Mouse (Mus musculus) liver, postnatal 0 days (tissue): ENCODE data around the gene Gstp3. TPM values are rescaled to one million over a fixed set of nuclear protein-coding genes. Genes with fewer than 3 reads are reported as not detected.

Experiments
- ATAC-seq: fragments of 200-750 bp; cut with Nextera tagmentation; 2 replicates; pipeline ENCODE4 v1.8.0; 2017; ENCODE audit warnings: mild to moderate bottlenecking, moderate library complexity
- DNase-seq: peaks from one replicate; pipeline ENCODE4 v3.0.0-alpha.2; 2016
- H3K27ac ChIP-seq: fragments of 300-500 bp; sonication (generic); 2 replicates; pipeline ENCODE4 v1.5.1; 2014; ENCODE audit warnings: antibody characterized with exemption, moderate library complexity, mild to moderate bottlenecking, low read depth
- H3K27me3 ChIP-seq: fragments of 300-500 bp; sonication (generic); 2 replicates; pipeline ENCODE4 v1.6.1; 2014; ENCODE audit warnings: low read length, control low read depth, mixed read lengths; ENCODE audit not compliant: insufficient read depth
- H3K36me3 ChIP-seq: fragments of 300-500 bp; sonication (generic); replicated peaks from 2 replicates; pipeline ENCODE4 v1.6.1; 2014; ENCODE audit warnings: mild to moderate bottlenecking, control low read depth, low read length, moderate library complexity, mixed read lengths; ENCODE audit not compliant: insufficient read depth
- H3K4me1 ChIP-seq: fragments of 300-500 bp; sonication (generic); 2 replicates; pipeline ENCODE4 v1.6.1; 2014; ENCODE audit warnings: antibody characterized with exemption, mild to moderate bottlenecking, control low read depth; ENCODE audit not compliant: insufficient read depth
- H3K4me2 ChIP-seq: fragments of 300-500 bp; sonication (generic); 2 replicates; pipeline ENCODE4 v1.6.1; 2014; ENCODE audit warnings: low read depth, mild to moderate bottlenecking, low read length, moderate library complexity, mixed read lengths
- H3K4me3 ChIP-seq: fragments of 300-500 bp; sonication (generic); 2 replicates; pipeline ENCODE4 v1.5.1; 2014; ENCODE audit warnings: low read depth, low read length
- H3K9ac ChIP-seq: fragments of 300-500 bp; sonication (generic); replicated peaks from 2 replicates; pipeline ENCODE4 v1.6.1; 2014; ENCODE audit warnings: mild to moderate bottlenecking, moderate library complexity
- H3K9me3 ChIP-seq: fragments of 300-500 bp; sonication (generic); 2 replicates; pipeline ENCODE4 v1.6.1; 2016; ENCODE audit warnings: mild to moderate bottlenecking, control low read depth, low read length, mixed read lengths
- CTCF ChIP-seq: sonication (generic); IDR thresholded peaks from 2 replicates; pipeline ENCODE4 v1.5.1; 2016; ENCODE audit warnings: antibody characterized with exemption, low read depth
- EP300 ChIP-seq: IDR thresholded peaks from 2 replicates; pipeline ENCODE4 v1.6.1; 2016; ENCODE audit warnings: antibody characterized with exemption, low read depth, mild to moderate bottlenecking
- WGBS: fragments of 180-500 bp; shearing (Covaris S2); extraction: QIAGEN DNeasy Blood & Tissue Kit; methylation state at CpG from one replicate; pipeline ENCODE4 v1.1.7; 2014; ENCODE audit not compliant: insufficient replicate concordance; 5-methylcytosine and 5-hydroxymethylcytosine counted together
- polyA plus RNA-seq: library from polyadenylated mRNA; unstranded; fragments of >200 nt; fragmentation: Nextera tagmentation; extraction: Ambion mirVana; gene quantifications from 2 replicates; pipeline ENCODE4 v1.2.1, GENCODE M21; 2015

The Gstp3 gene
- polyA plus RNA-seq, 1 experiment from 2014 or later = 64.5 TPM

GRCm38 (mm10) chr19:4098426-4098825 is 39.1 kb upstream of the Gstp3 start:
- Histone ChIP-seq H3K9me3 (no peaks in the 10 kb centered on the region), H3K36me3 (peaks cover 7% of the 10 kb centered on the region), H3K4me3 (peak overlapping the region; percentile 68; the same call in 1 of the 2 replicates), H3K4me2 (peak overlapping the region; percentile 95), H3K27me3 (peaks cover 19% of the 10 kb centered on the region), H3K27ac (peak overlapping the region; percentile 95), H3K4me1 (peaks cover 39% of the 10 kb centered on the region), H3K9ac (peak overlapping the region; percentile 41)
- ATAC-seq (no peak), DNase-seq (peak; percentile 54)
- TF ChIP-seq CTCF = no peak
- TF ChIP-seq EP300 = no peak
- 67% methylated on average over 13 of the region's 13 CpGs for WGBS

GRCm38 (mm10) chr19:4097441-4097825 is 38.1 kb upstream of the Gstp3 start:
- H3K27ac ChIP-seq = peak overlapping the region; percentile 95
- peak; percentile 90 for DNase-seq
- peak; percentile 66 for ATAC-seq
- peaks cover 3% of the 10 kb centered on the region for H3K36me3 ChIP-seq
- H3K4me2 ChIP-seq = peak overlapping the region; percentile 95
- 2% methylated on average over 21 of the region's 21 CpGs for WGBS
- peaks cover 39% of the 10 kb centered on the region for H3K4me1 ChIP-seq
- peak overlapping the region; percentile 60 for H3K9ac ChIP-seq
- no peaks in the 10 kb centered on the region for H3K9me3 ChIP-seq
- H3K27me3 ChIP-seq = peaks cover 19% of the 10 kb centered on the region
- TF ChIP-seq EP300 (no peak), CTCF (no peak)
- peak overlapping the region; percentile 68 for H3K4me3 ChIP-seq

GRCm38 (mm10) chr19:4096642-4097440 is 37.5 kb upstream of the Gstp3 start, which contains the start of gene Cdk2ap2:
Gene Cdk2ap2, plus strand, starts transcription at chr19:4097182.
- H3K4me3 ChIP-seq = peak within 1 kb of the TSS; percentile 68
- H3K27me3 ChIP-seq = peaks cover 17% of the 10 kb centered on the region
- peaks cover 39% of the 10 kb centered on the region for H3K4me1 ChIP-seq
- peak within 1 kb of the TSS; percentile 95 for H3K27ac ChIP-seq
- WGBS = under 1% methylated on average over 60 of the region's 65 CpGs
- H3K9ac ChIP-seq = peak within 1 kb of the TSS; percentile 69
- no peaks in the 10 kb centered on the region for H3K9me3 ChIP-seq
- ATAC-seq (peak; percentile 91), DNase-seq (peak; percentile 99)
- TF ChIP-seq EP300 (peak; percentile 77), CTCF (no peak)
- 0 out of 2 replicates have a peak, but pooled peaks cover under 1% of the 10 kb centered on the region for H3K36me3 ChIP-seq
- peak within 1 kb of the TSS; percentile 95 for H3K4me2 ChIP-seq

- TF ChIP-seq EP300 (no peak), CTCF (no peak)
- 68% methylated on average over 3 of the region's 3 CpGs for WGBS
- H3K27me3 ChIP-seq = peaks cover 7% of the 10 kb centered on the region
- no peak overlapping the region for H3K4me3 ChIP-seq
- no peaks in the 10 kb centered on the region for H3K36me3 ChIP-seq
- ATAC-seq = no peak
- no peak overlapping the region for H3K27ac ChIP-seq
- no peak overlapping the region for H3K4me2 ChIP-seq
- no peaks in the 10 kb centered on the region for H3K9me3 ChIP-seq
- no peak overlapping the region for H3K9ac ChIP-seq
- no peak for DNase-seq
- peaks cover 36% of the 10 kb centered on the region for H3K4me1 ChIP-seq
These were observed 36.4 kb upstream of the Gstp3 start for GRCm38 (mm10) chr19:4095802-4096201.

GRCm38 (mm10) chr19:4094774-4095303 is 35.5 kb upstream of the Gstp3 start:
- ATAC-seq (no peak), DNase-seq (no peak)
- Histone ChIP-seq H3K4me2 (no peak overlapping the region), H3K9ac (no peak overlapping the region), H3K36me3 (no peaks in the 10 kb centered on the region), H3K4me3 (no peak overlapping the region), H3K27me3 (no peaks in the 10 kb centered on the region), H3K4me1 (peaks cover 26% of the 10 kb centered on the region), H3K9me3 (no peaks in the 10 kb centered on the region), H3K27ac (no peak overlapping the region)
- 81% methylated on average over 5 of the region's 5 CpGs for WGBS
- TF ChIP-seq CTCF (no peak), EP300 (no peak)

GRCm38 (mm10) chr19:4094348-4094747 is 35.0 kb upstream of the Gstp3 start:
- no peak overlapping the region for H3K9ac ChIP-seq
- H3K27ac ChIP-seq = no peak overlapping the region
- H3K9me3 ChIP-seq = no peaks in the 10 kb centered on the region
- H3K36me3 ChIP-seq = no peaks in the 10 kb centered on the region
- 0 out of 2 replicates have a peak, but pooled peaks cover 3% of the 10 kb centered on the region for H3K27me3 ChIP-seq
- TF ChIP-seq EP300 = no peak
- no peak overlapping the region for H3K4me3 ChIP-seq
- 76% methylated on average over 3 of the region's 3 CpGs for WGBS
- no peak for DNase-seq
- ATAC-seq = no peak
- no peak overlapping the region for H3K4me2 ChIP-seq
- peaks cover 21% of the 10 kb centered on the region for H3K4me1 ChIP-seq
